ENCODE assay signal across 13 mouse cellular contexts in genomic region chr17:47907366-47907920, GRCm38 (mm10). TPM values are rescaled to one million over a fixed set of nuclear protein-coding genes. Genes with fewer than 3 reads are reported as not detected.
A peak's percentile ranks its signal among the peaks of the same experiment; 100 is the strongest.
DNase-seq lines count a peak whose midpoint lies in the region; ATAC-seq and TF ChIP-seq lines count a peak whose summit lies in the region.
"Had no signal": no experiment of that assay in that cellular context is flagged by ENCODE, and none has a peak within 500 bp of the region (broad histone marks: within the 10 kb centered on the region; RNA-seq: fewer than 3 reads in every experiment).

No protein-coding gene starts in this region.

- in situ Hi-C loops in ES-E14 (cut with MboI; ENCODE audit: low sequenced_read_pairs in 2 of 2, unreplicated experiment in 2 of 2): no loop called here

- H3K4me2 ChIP-seq in forebrain, embryonic 12.5 days: peak overlapping the region; percentile 19
- peak overlapping the region; percentile 14; the same call in 1 of the 2 replicates for H3K4me2 ChIP-seq in limb, embryonic 13.5 days (replicated peaks)
- H3K4me2 ChIP-seq: neural tube, embryonic 13.5 days had no signal

- H3K27ac ChIP-seq in heart, embryonic 10.5 days: peak overlapping the region; percentile 2; the same call in 1 of the 2 replicates
- H3K27ac ChIP-seq in ES-E14 (ENCODE audit: insufficient read depth, low read depth, low read length, poor library complexity, severe bottlenecking): no peak overlapping the region
- peak overlapping the region; percentile 75 for H3K27ac ChIP-seq in forebrain, embryonic 12.5 days
- H3K27ac ChIP-seq in limb, embryonic 13.5 days: no peak overlapping the region
- H3K27ac ChIP-seq: left cerebral cortex, adult 2 months; neural tube, embryonic 13.5 days had no signal

- H3K36me3 ChIP-seq in heart, embryonic 10.5 days: peaks cover 19% of the 10 kb centered on the region
- H3K36me3 ChIP-seq in ES-E14 (ENCODE audit: control insufficient read depth, insufficient read depth, low read length, poor library complexity, severe bottlenecking): peaks cover 12% of the 10 kb centered on the region; the same call in 1 of the 2 replicates
- H3K36me3 ChIP-seq in forebrain, embryonic 12.5 days (replicated peaks): peaks cover 18% of the 10 kb centered on the region
- H3K36me3 ChIP-seq in limb, embryonic 13.5 days: peaks cover 24% of the 10 kb centered on the region

- H3K9me3 ChIP-seq in heart, embryonic 10.5 days: no peaks in the 10 kb centered on the region
- H3K9me3 ChIP-seq in ES-E14 (ENCODE audit: control insufficient read depth, insufficient read depth, low read depth, low read length): no peaks in the 10 kb centered on the region
- no peaks in the 10 kb centered on the region for H3K9me3 ChIP-seq in forebrain, embryonic 12.5 days
- H3K9me3 ChIP-seq in limb, embryonic 13.5 days: no peaks in the 10 kb centered on the region
- H3K9me3 ChIP-seq: neural tube, embryonic 13.5 days had no signal

- H3K4me3 ChIP-seq in heart, embryonic 10.5 days: no peak overlapping the region
- no peak overlapping the region for H3K4me3 ChIP-seq in ES-E14 (ENCODE audit: insufficient read depth in 1 of 2, low read depth in 1 of 2, low read length in 2 of 2, poor library complexity in 1 of 2, severe bottlenecking in 1 of 2)
- H3K4me3 ChIP-seq in forebrain, embryonic 12.5 days (replicated peaks): no peak overlapping the region
- no peak overlapping the region for H3K4me3 ChIP-seq in limb, embryonic 13.5 days
- H3K4me3 ChIP-seq: left cerebral cortex, adult 2 months; neural tube, embryonic 13.5 days had no signal

- no peak for DNase-seq in heart, embryonic 10.5 days (ENCODE audit: low spot score)
- DNase-seq in heart, postnatal 4 days: no peak
- DNase-seq in ES-E14 (ENCODE audit: low read depth, low spot score): no peak
- no peak for DNase-seq in thymus, postnatal 10 days (ENCODE audit: low spot score in 2 of 2)
- DNase-seq in right cerebral cortex, postnatal 14 days: no peak
- DNase-seq in left cerebral cortex, adult 8-10 months (ENCODE audit: low spot score in 2 of 2): no peak
- DNase-seq: cerebellum, adult 18-20 months; kidney, adult 18-20 months; kidney, postnatal 36 days had no signal

- no peaks in the 10 kb centered on the region for H3K27me3 ChIP-seq in heart, embryonic 10.5 days (ENCODE audit: insufficient read depth, poor library complexity, severe bottlenecking)
- H3K27me3 ChIP-seq in forebrain, embryonic 12.5 days: peaks cover 97% of the 10 kb centered on the region
- no peaks in the 10 kb centered on the region for H3K27me3 ChIP-seq in limb, embryonic 13.5 days

- 58% methylated on average over 9 of the region's 9 CpGs for WGBS in heart, embryonic 10.5 days
- WGBS in forebrain, embryonic 12.5 days: 18% methylated on average over 9 of the region's 9 CpGs
- 48% methylated on average over 9 of the region's 9 CpGs for WGBS in limb, embryonic 13.5 days

- 0 out of 2 replicates have a peak, but pooled peaks have one; percentile 23 for ATAC-seq in forebrain, embryonic 12.5 days (ENCODE audit: low FRiP score)
- no peak for ATAC-seq in limb, embryonic 13.5 days (ENCODE audit: low FRiP score, low read depth)

- H3K4me1 ChIP-seq in heart, embryonic 10.5 days: peaks cover 71% of the 10 kb centered on the region
- peaks cover 10 to 38% of the 10 kb centered on the region in 2 experiments; a peak in 3 of 4 replicates for H3K4me1 ChIP-seq in ES-E14 (ENCODE audit: control insufficient read depth in 2 of 2, insufficient read depth in 2 of 2, low read length in 2 of 2, poor library complexity in 1 of 2)
- H3K4me1 ChIP-seq in forebrain, embryonic 12.5 days: peaks cover 77% of the 10 kb centered on the region
- H3K4me1 ChIP-seq in limb, embryonic 13.5 days: peaks cover 76% of the 10 kb centered on the region

- peak overlapping the region; percentile 22; the same call in 1 of the 2 replicates for H3K9ac ChIP-seq in ES-E14 (ENCODE audit: insufficient read depth, low read depth, low read length, poor library complexity, severe bottlenecking)
- H3K9ac ChIP-seq in forebrain, embryonic 12.5 days: no peak overlapping the region
- 0 out of 2 replicates have a peak overlapping the region, but pooled peaks have one; percentile 8 for H3K9ac ChIP-seq in limb, embryonic 13.5 days
- H3K9ac ChIP-seq: neural tube, embryonic 13.5 days had no signal

TF ChIP-seq in ES-E14, 5 proteins besides CTCF, POLR2A, EP300 and RAD21:
- TF ChIP-seq ZC3H11A (IDR thresholded peaks at IDR 0.05; ENCODE audit: borderline replicate concordance, low read depth, low read length) (no peak), ZNF384 (IDR thresholded peaks at IDR 0.05; ENCODE audit: low read depth, low read length) (no peak), HCFC1 (IDR thresholded peaks at IDR 0.05; ENCODE audit: borderline replicate concordance, insufficient read depth, low read length) (no peak), CHD2 (IDR thresholded peaks at IDR 0.05; ENCODE audit: low read depth, low read length) (no peak), MAFK (IDR thresholded peaks at IDR 0.05; ENCODE audit: insufficient read depth, low read depth, low read length) (no peak)
TF ChIP-seq in ES-E14: peak in this region for 0.

RNA-seq across cellular contexts. Expression of gene Foxp4, which starts 17.0 kb away (rescaled TPM):
- polyA plus RNA-seq in heart, embryonic 10.5 days (2016; fragmentation: Nextera tagmentation; extraction: Ambion mirVana): 12.4 and 27.3 TPM in 2 replicates
- 10 to 100 TPM; 18.1 to 19.6 TPM for total RNA-seq in heart, postnatal 4 days (2021)
- 25.2 and 42.4 TPM in 2 replicates for total RNA-seq in ES-E14 (2012; rRNA removed)
- polyA plus RNA-seq in forebrain, embryonic 12.5 days (2016; fragmentation: Nextera tagmentation; extraction: Ambion mirVana): 22.6 and 24.3 TPM in 2 replicates
- polyA plus RNA-seq in limb, embryonic 13.5 days (2015; fragmentation: Nextera tagmentation; extraction: Ambion mirVana): 25.9 and 30.2 TPM in 2 replicates
- total RNA-seq in left cerebral cortex, adult 8-10 months (2022): 10 to 100 TPM; 39.9 to 63.6 (median 49.6) TPM

Comparison
In these comparisons a context has a peak if more than half of its experiments do, and no peak if none do; other contexts are left out.
1. H3K27ac ChIP-seq: peak in heart, embryonic 10.5 days (single experiment) and forebrain, embryonic 12.5 days (single experiment); none in ES-E14 (single experiment) and limb, embryonic 13.5 days (single experiment).